Mouse (Mus musculus): Measurements from ENCODE around the gene 2210017I01Rik.

The 2210017I01Rik gene

DNA sequence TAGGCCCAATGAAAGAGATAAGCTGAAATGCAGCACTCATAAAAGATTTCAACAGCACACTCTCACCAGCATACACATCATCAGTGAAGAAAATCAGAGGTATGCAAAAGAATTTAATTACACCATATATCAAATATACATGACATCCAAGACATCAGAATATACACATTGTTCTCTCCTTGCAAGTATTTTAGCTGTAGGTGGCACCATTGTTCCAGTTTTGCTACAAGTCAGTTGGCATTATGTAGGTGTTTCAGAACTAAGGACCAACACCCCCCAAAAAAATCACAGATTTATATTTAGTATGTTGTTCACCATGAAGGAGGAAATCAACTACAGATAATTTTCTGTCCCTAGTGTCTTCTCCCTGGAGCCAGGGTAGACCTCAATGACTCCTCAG is 41.9 kb downstream of the 2210017I01Rik start:
- DNase-seq (ENCODE audit: low spot score), result no peak
